Mouse (Mus musculus): ENCODE measurements around the gene Zfp668. TPM values are rescaled to one million over a fixed set of nuclear protein-coding genes. Genes with fewer than 3 reads are reported as not detected.

Gene Zfp668
- polyA plus RNA-seq, 1 experiment from 2014 or later = 46.2 TPM

GRCm38 (mm10) chr7:127824176-127824871, 52.3 kb downstream of the Zfp668 start, which contains the start of the genes Stx4a and Stx1b:
Gene Stx4a, plus strand, starts transcription at chr7:127824294.
Gene Stx1b, minus strand, starts transcription at chr7:127824549.
- H3K27ac ChIP-seq (replicated peaks) = peak within 1 kb of the TSS; percentile 86
- peaks cover 24% of the 10 kb centered on the region for H3K4me1 ChIP-seq
- peak; percentile 94 for ATAC-seq (replicated peaks)
- no peaks in the 10 kb centered on the region for H3K9me3 ChIP-seq
- H3K4me3 ChIP-seq = peak within 1 kb of the TSS; percentile 66
- H3K27me3 ChIP-seq = no peaks in the 10 kb centered on the region
- peak within 1 kb of the TSS; percentile 89 for H3K9ac ChIP-seq (replicated peaks)
- H3K36me3 ChIP-seq = no peaks in the 10 kb centered on the region
- H3K4me2 ChIP-seq (replicated peaks) = peak within 1 kb of the TSS; percentile 63
- WGBS = 2% methylated on average over 30 of the region's 38 CpGs

GRCm38 (mm10) chr7:127823236-127824171, 53.1 kb downstream of the Zfp668 start:
- ATAC-seq (replicated peaks) = peak; percentile 30
- H3K9me3 ChIP-seq = no peaks in the 10 kb centered on the region
- WGBS = 59% methylated on average over 11 of the region's 11 CpGs
- H3K4me3 ChIP-seq = peak overlapping the region; percentile 66
- peak overlapping the region; percentile 89 for H3K9ac ChIP-seq (replicated peaks)
- H3K27me3 ChIP-seq = no peaks in the 10 kb centered on the region
- H3K4me2 ChIP-seq (replicated peaks) = peak overlapping the region; percentile 63
- H3K27ac ChIP-seq (replicated peaks) = peak overlapping the region; percentile 86
- H3K4me1 ChIP-seq = peaks cover 24% of the 10 kb centered on the region
- no peaks in the 10 kb centered on the region for H3K36me3 ChIP-seq

GRCm38 (mm10) chr7:127822494-127822893, 54.1 kb downstream of the Zfp668 start:
- Histone ChIP-seq H3K36me3 (no peaks in the 10 kb centered on the region), H3K27me3 (no peaks in the 10 kb centered on the region), H3K4me2 (replicated peaks) (no peak overlapping the region), H3K4me3 (no peak overlapping the region), H3K9me3 (no peaks in the 10 kb centered on the region), H3K4me1 (peaks cover 24% of the 10 kb centered on the region), H3K9ac (replicated peaks) (no peak overlapping the region), H3K27ac (replicated peaks) (no peak overlapping the region)
- no peak for ATAC-seq (replicated peaks)
- 92% methylated on average over 3 of the region's 3 CpGs for WGBS

- H3K4me1 ChIP-seq = peaks cover 24% of the 10 kb centered on the region
- no peak overlapping the region for H3K4me3 ChIP-seq
- 78% methylated on average over 13 of the region's 13 CpGs for WGBS
- H3K36me3 ChIP-seq = no peaks in the 10 kb centered on the region
- H3K27me3 ChIP-seq = no peaks in the 10 kb centered on the region
- H3K9me3 ChIP-seq = no peaks in the 10 kb centered on the region
- ATAC-seq (replicated peaks) = no peak
- H3K27ac ChIP-seq (replicated peaks) = no peak overlapping the region
- no peak overlapping the region for H3K9ac ChIP-seq (replicated peaks)
- no peak overlapping the region for H3K4me2 ChIP-seq (replicated peaks)
Measured at GRCm38 (mm10) chr7:127820836-127821509, 55.7 kb downstream of the Zfp668 start.

GRCm38 (mm10) chr7:127817776-127818175, 58.9 kb downstream of the Zfp668 start:
- Histone ChIP-seq H3K36me3 (peaks cover 7% of the 10 kb centered on the region), H3K27me3 (no peaks in the 10 kb centered on the region), H3K4me2 (replicated peaks) (no peak overlapping the region), H3K4me3 (no peak overlapping the region), H3K4me1 (peaks cover 21% of the 10 kb centered on the region), H3K27ac (replicated peaks) (no peak overlapping the region), H3K9ac (replicated peaks) (no peak overlapping the region), H3K9me3 (no peaks in the 10 kb centered on the region)
- WGBS = 81% methylated on average over 5 of the region's 5 CpGs
- no peak for ATAC-seq (replicated peaks)

GRCm38 (mm10) chr7:127817053-127817452, 59.6 kb downstream of the Zfp668 start:
- no peak overlapping the region for H3K4me3 ChIP-seq
- no peak overlapping the region for H3K4me2 ChIP-seq (replicated peaks)
- H3K27ac ChIP-seq (replicated peaks) = no peak overlapping the region
- no peaks in the 10 kb centered on the region for H3K27me3 ChIP-seq
- no peak overlapping the region for H3K9ac ChIP-seq (replicated peaks)
- 83% methylated on average over 7 of the region's 7 CpGs for WGBS
- H3K36me3 ChIP-seq = peaks cover 13% of the 10 kb centered on the region
- no peak for ATAC-seq (replicated peaks)
- H3K9me3 ChIP-seq = no peaks in the 10 kb centered on the region
- peaks cover 15% of the 10 kb centered on the region for H3K4me1 ChIP-seq

GRCm38 (mm10) chr7:127815954-127816821, 60.4 kb downstream of the Zfp668 start:
- no peak for ATAC-seq (replicated peaks)
- Histone ChIP-seq H3K27ac (replicated peaks) (0 out of 2 replicates have a peak overlapping the region, but pooled peaks have one; percentile 21), H3K36me3 (peaks cover 14% of the 10 kb centered on the region), H3K4me1 (peaks cover 15% of the 10 kb centered on the region), H3K9me3 (no peaks in the 10 kb centered on the region), H3K27me3 (no peaks in the 10 kb centered on the region), H3K9ac (replicated peaks) (no peak overlapping the region), H3K4me2 (replicated peaks) (no peak overlapping the region), H3K4me3 (no peak overlapping the region)
- WGBS = 72% methylated on average over 15 of the region's 15 CpGs

GRCm38 (mm10) chr7:127815116-127815665, 61.4 kb downstream of the Zfp668 start:
- whole genome bisulfite sequencing = 95% methylated on average over 15 of the region's 15 CpGs
- peaks cover 15% of the 10 kb centered on the region for H3K4me1 ChIP-seq
- ATAC-seq (replicated peaks) = no peak
- H3K4me2 ChIP-seq (replicated peaks) = no peak overlapping the region
- H3K4me3 ChIP-seq = no peak overlapping the region
- H3K27me3 ChIP-seq = no peaks in the 10 kb centered on the region
- no peaks in the 10 kb centered on the region for H3K9me3 ChIP-seq
- H3K36me3 ChIP-seq = peaks cover 24% of the 10 kb centered on the region
- H3K9ac ChIP-seq (replicated peaks) = no peak overlapping the region
- peak overlapping the region; percentile 72 for H3K27ac ChIP-seq (replicated peaks)

- Histone ChIP-seq H3K36me3 (peaks cover 31% of the 10 kb centered on the region), H3K9me3 (no peaks in the 10 kb centered on the region), H3K4me1 (peaks cover 15% of the 10 kb centered on the region), H3K27me3 (no peaks in the 10 kb centered on the region), H3K27ac (replicated peaks) (peak overlapping the region; percentile 72), H3K4me2 (replicated peaks) (no peak overlapping the region; the same call in 1 of the 2 replicates), H3K4me3 (no peak overlapping the region), H3K9ac (replicated peaks) (no peak overlapping the region)
- peak; percentile 89 for ATAC-seq (replicated peaks)
- whole genome bisulfite sequencing = 49% methylated on average over 19 of the region's 19 CpGs
Measured at GRCm38 (mm10) chr7:127814241-127814921, 62.2 kb downstream of the Zfp668 start.

- ATAC-seq (replicated peaks) = no peak
- Histone ChIP-seq H3K9me3 (no peaks in the 10 kb centered on the region), H3K9ac (replicated peaks) (no peak overlapping the region), H3K36me3 (peaks cover 31% of the 10 kb centered on the region), H3K27ac (replicated peaks) (peak overlapping the region; percentile 72), H3K4me3 (no peak overlapping the region), H3K4me2 (replicated peaks) (no peak overlapping the region; the same call in 1 of the 2 replicates), H3K4me1 (peaks cover 15% of the 10 kb centered on the region), H3K27me3 (no peaks in the 10 kb centered on the region)
- WGBS = 74% methylated on average over 4 of the region's 4 CpGs
Measured at GRCm38 (mm10) chr7:127813821-127814220, 62.8 kb downstream of the Zfp668 start.

Measured in forebrain, embryonic 15.5 days (tissue).